14 mouse cellular contexts compared by ENCODE assay signal in genomic region chr7:49368590-49368989, GRCm38 (mm10).
"Had no signal": no experiment of that assay in that cellular context is flagged by ENCODE, and none has a peak within 500 bp of the region (broad histone marks: within the 10 kb centered on the region; RNA-seq: fewer than 3 reads in every experiment).

No protein-coding gene starts in this region.

- DNase-seq: kidney, adult 18-20 months; kidney, postnatal 14 days; lung, adult 2 months; right cerebral cortex, adult 18-20 months; right cerebral cortex, postnatal 25 days; thymus, postnatal 4 days had no signal

- H3K9ac ChIP-seq: intestine, embryonic 15.5 days; liver, embryonic 15.5 days had no signal

- H3K4me3 ChIP-seq: intestine, embryonic 15.5 days; left cerebral cortex, adult 2 months; limb, embryonic 10.5 days; liver, embryonic 15.5 days; megakaryocyte, embryonic 14.5 days had no signal

- H3K27ac ChIP-seq: intestine, embryonic 15.5 days; left cerebral cortex, adult 2 months; limb, embryonic 10.5 days; liver, embryonic 15.5 days; macrophage had no signal

- H3K4me2 ChIP-seq: intestine, embryonic 15.5 days; liver, embryonic 11.5 days; liver, embryonic 15.5 days; midbrain, embryonic 11.5 days had no signal

- H3K9me3 ChIP-seq: intestine, embryonic 15.5 days; limb, embryonic 10.5 days; liver, embryonic 15.5 days had no signal

- ATAC-seq: intestine, embryonic 15.5 days had no signal

- H3K27me3 ChIP-seq: intestine, embryonic 15.5 days; liver, embryonic 15.5 days; megakaryocyte, embryonic 14.5 days had no signal

- H3K36me3 ChIP-seq: intestine, embryonic 15.5 days; limb, embryonic 10.5 days; liver, embryonic 15.5 days had no signal

- H3K4me1 ChIP-seq: intestine, embryonic 15.5 days; liver, embryonic 15.5 days; megakaryocyte, embryonic 14.5 days had no signal
